Mouse (Mus musculus) hematopoietic stem cell, adult 5-6 weeks (primary cell): ENCODE results near the gene Gabbr2. TPM values are rescaled to one million over a fixed set of nuclear protein-coding genes. Genes with fewer than 3 reads are reported as not detected.

ENCODE experiments used
- ATAC-seq, 2 experiments: fragments of 125-278 bp in 1 of 2; replicated peaks in 1 of 2; 2 replicates each; pipeline ENCODE4 v1.8.0; 2016 to 2017; ENCODE audit warnings: inconsistent platforms in 2 of 2, mild to moderate bottlenecking in 2 of 2, moderate number of reproducible peaks in 2 of 2, low read depth in 1 of 2, moderate TSS enrichment in 1 of 2; ENCODE audit not compliant: low FRiP score in 2 of 2, poor library complexity in 2 of 2, severe bottlenecking in 2 of 2, insufficient read depth in 1 of 2, low TSS enrichment in 1 of 2
- total RNA-seq: library from RNA; stranded (forward); fragments of 172-1452, 232-1000 nt; gene quantifications from 2 replicates; pipeline ENCODE4 v1.2.3, GENCODE M21; 2017

Gene Gabbr2
- total RNA-seq, 1 experiment from 2014 or later, result 0.25 TPM

DNA sequence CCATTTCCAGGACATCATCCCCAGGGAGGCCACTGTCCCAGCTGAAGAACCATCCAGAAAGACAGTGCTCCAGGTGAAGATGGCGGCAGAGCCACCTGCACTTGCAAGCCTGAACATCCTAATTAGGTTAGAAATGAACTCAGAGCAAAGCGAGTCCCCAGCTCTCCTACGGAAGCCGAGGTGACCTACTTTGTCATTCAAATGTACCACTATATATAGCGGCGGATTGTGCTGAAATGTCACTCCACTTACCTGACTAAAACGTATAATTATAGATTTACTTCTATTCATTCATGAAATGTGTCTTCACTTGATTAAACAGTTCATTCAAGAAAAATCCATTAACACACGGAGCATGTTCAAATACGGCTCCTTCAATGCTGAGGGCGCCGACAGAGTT lies 170.0 kb downstream of the Gabbr2 start:
- ATAC-seq, result no peak

- 0 out of 4 replicates have a peak, but pooled peaks of 1 of the 2 experiments have one; percentile 21 for ATAC-seq
Measured at GRCm38 (mm10) chr4:46814954-46815353, 176.7 kb downstream of the Gabbr2 start.

- ATAC-seq, result no peak
Measured at GRCm38 (mm10) chr4:46814236-46814635, 177.4 kb downstream of the Gabbr2 start.

- 0 out of 4 replicates have a peak, but pooled peaks of 1 of the 2 experiments have one; percentile 12 for ATAC-seq
Measured at GRCm38 (mm10) chr4:46811165-46811564, 180.5 kb downstream of the Gabbr2 start.

DNA sequence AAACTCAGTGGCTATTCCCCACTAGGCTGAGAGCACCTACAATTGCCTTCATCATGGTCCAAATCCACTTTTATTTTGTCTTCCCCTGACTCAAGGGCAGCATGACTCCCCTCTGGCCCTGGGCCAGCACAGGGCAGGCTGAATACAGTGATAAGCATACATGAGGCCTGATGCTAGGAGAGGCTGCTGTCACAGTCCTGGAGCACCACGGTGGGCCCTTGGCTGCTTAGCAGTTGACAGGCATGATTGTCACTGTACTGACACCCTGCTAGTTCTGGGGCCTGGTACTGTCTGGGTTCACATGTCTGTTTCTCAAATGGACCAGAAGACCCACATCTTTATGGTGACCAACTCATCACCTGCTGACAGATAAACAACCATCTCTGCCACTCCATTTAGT lies 184.8 kb downstream of the Gabbr2 start:
- no peak for ATAC-seq

DNA sequence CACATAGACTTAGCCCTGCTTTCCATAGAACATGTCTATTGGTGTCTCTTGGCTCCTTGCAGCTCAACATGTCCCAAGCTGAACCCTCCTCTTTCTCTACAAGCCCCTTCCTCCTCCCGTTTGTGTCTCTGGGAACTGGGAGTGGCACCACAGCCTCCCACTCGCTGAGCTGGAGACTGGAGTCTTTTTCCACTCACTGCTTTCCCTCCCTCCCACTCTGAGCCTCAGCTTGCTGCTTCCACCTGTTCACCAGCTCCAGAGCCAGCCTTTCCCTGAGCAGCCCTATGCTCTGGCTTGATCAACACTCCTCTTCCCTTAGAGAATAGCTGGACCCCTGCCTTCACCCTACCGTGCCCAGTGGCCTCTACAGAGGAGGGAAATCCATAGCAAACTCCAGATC lies 185.8 kb downstream of the Gabbr2 start:
- ATAC-seq, result no peak

DNA sequence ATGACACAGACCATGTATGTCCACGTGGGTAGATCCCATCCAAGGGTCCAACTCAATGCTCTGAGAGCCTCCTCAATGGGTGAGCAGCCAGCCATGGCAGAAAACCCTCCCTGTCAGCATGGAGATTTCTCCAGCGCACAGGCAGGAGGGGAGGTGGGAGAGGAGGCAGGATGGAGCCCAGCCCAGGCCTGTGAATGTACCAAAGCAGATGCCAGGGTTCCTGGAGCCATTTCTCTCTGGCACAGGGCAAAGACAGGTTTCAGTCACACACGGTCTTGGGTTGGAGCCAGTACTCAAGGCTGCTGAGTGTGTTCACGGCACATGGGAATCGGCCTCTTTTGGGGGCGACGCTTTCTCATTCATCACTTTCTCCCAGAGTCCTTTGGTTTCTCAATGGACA lies 189.3 kb downstream of the Gabbr2 start:
- ATAC-seq, result no peak

DNA sequence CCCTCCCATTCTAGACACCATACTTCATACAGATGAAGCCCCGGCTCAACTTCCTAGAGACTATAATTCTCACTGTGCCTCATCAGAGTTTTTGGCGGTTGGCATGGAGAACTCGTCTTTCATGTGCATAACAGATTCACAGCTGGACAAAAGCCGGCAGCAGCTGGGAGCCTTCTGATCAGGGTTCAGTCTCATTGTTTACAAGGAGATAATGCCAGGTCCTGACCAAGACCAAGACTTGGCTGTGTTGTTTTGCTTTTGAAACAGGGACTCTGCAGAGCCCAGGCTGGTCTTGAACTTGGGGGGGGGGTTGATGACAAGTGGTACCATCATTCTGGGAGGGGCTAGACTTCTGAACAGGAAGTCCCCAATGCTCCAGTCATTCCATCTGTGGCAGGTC lies 191.8 kb downstream of the Gabbr2 start:
- ATAC-seq, result no peak

DNA sequence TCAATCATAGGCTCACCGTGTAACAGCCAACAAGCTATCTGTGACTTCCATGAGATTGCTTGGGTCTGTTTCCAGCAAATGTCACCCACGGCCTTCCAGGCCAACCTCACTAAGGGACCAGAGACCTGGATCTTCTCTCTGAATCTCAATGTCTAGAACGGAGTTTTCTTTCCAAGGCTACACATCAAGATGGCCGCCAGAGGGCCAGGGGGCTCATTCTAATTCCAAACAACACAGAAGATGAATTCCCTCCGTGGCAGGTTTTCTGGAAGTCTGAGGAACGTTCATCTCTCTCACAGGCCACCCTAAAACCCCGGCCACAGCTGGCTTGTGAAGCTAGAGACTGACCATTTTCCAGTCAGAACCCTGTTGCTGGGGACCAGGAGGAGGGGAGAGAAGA lies 196.0 kb downstream of the Gabbr2 start:
- ATAC-seq, result no peak

- ATAC-seq, result no peak
Measured at GRCm38 (mm10) chr4:46794583-46794982, 197.1 kb downstream of the Gabbr2 start.

- ATAC-seq, result no peak
Measured at GRCm38 (mm10) chr4:46792280-46793026, 199.2 kb downstream of the Gabbr2 start.

GRCm38 (mm10) chr4:46791268-46791951 lies 200.3 kb downstream of the Gabbr2 start:
- peak; percentile 77 to 78 for ATAC-seq

DNA sequence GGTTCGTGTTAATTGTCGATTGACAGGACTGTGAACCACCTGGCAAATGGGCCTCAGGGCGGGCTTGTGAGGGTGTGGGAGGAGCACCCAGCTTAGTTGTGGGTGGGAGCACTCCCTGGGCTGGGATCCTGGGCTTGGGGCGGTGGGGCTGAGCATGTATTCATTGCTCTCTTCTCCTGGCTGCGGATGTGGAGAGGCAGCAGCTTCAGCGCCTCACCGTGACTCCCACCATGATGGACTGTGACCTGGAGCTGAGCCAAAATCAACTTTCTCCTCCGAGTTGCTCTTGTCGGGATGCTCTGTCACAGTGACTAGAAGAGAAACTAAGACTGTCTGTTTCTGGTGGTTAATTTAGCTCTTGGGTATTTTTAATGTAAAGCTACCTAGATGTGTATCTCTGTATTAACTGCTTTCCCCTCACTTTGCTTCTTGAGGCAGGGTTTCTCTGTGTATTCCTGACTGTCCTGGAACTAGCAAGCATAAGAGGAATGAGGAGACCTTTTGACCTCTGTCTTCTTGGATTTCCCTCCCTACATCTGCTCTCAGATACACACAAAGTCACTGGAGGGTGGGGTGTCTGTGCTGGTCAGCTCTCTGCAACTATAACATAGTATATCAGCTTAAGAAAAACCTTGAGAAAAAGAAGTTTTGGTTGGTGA lies 200.9 kb downstream of the Gabbr2 start:
- 0 out of 4 replicates have a peak, but pooled peaks of 1 of the 2 experiments have one; percentile 9 for ATAC-seq

DNA sequence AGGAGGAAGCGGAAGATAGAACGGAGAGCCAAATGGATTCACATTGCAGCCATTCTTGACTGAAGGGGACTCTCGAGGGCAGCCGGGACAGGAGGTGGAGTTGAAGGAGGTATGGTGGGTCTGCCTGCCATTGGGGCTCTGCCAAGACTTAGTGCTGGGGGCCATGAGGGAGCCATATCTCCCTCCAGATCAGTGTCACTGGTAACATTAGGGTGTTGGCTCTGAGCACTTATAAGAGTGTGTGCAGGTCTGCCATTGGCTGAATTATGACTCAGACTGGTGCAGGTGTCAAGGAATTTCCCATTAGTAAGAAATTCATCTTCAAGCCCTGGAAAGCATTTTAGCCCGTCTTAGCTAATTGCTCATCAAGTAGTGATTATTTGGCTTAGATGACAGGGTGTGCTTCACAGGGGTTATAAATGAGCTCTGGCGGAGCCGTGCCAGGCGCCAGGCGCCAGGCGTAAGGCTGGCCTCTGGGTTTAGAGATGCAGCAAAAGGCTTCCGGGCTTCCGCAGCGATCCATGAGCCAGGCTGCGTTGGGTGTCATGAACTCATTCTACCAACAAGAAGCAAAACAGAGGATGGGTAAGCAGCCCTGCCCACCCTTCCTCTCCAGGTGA lies 207.1 kb downstream of the Gabbr2 start:
- no peak for ATAC-seq

GRCm38 (mm10) chr4:46781109-46781508 lies 210.6 kb downstream of the Gabbr2 start:
- ATAC-seq, result no peak

GRCm38 (mm10) chr4:46775959-46776358 lies 215.7 kb downstream of the Gabbr2 start:
- peak in 1 of 2 experiments; percentile 35; a peak in 1 of 4 replicates for ATAC-seq

DNA sequence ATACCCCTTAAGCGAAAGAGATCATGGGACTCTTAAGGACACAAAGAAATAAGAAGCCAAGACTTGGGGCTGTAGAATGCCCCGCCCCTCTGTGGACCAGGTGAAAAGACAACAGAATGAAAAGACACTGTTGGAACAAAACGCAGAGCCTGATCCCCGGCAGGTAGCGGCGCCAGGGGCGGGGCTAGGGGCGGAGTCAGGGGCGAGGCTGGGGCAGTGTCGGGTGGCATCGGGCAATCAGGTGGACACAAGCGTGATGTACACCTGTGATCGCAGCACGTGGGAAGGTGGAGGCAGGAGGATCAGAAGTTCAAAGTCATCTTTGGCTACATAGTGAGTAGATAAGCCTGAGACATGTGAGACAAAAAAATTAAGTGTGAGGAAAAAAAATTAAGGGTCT lies 217.0 kb downstream of the Gabbr2 start:
- no peak for ATAC-seq

GRCm38 (mm10) chr4:46773243-46773642 lies 218.4 kb downstream of the Gabbr2 start:
- no peak for ATAC-seq
